Mouse (Mus musculus): ENCODE measurements around the gene Ttl.

GRCm38 (mm10) chr2:129055741-129056140 lies 10.0 kb upstream of the Ttl start:
- no peak for TF ChIP-seq CTCF (IDR thresholded peaks at IDR 0.05; ENCODE audit: borderline replicate concordance, insufficient read depth, low read length)
- no peak for TF ChIP-seq POLR2A (IDR thresholded peaks at IDR 0.05; ENCODE audit: low read depth, low read length)
